Mouse (Mus musculus): ENCODE data around the gene 6430571L13Rik. TPM values are rescaled to one million over a fixed set of nuclear protein-coding genes. Genes with fewer than 3 reads are reported as not detected.

Gene 6430571L13Rik
- polyA plus RNA-seq, 1 experiment from 2014 or later, result 0.18 TPM

- peaks cover 42% of the 10 kb centered on the region for H3K4me1 ChIP-seq (ENCODE audit: control insufficient read depth, low read depth, low read length)
- no peak overlapping the region for H3K4me3 ChIP-seq (ENCODE audit: low read depth, low read length)
- H3K27ac ChIP-seq (ENCODE audit: low read length), result no peak overlapping the region
- no peak for ATAC-seq (ENCODE audit: low read depth)
- H3K4me2 ChIP-seq (ENCODE audit: low read depth, low read length), result peak overlapping the region; percentile 21
- WGBS (ENCODE audit: insufficient replicate concordance), result 6% methylated on average over 8 of the region's 8 CpGs
- no peaks in the 10 kb centered on the region for H3K36me3 ChIP-seq (ENCODE audit: control insufficient read depth, insufficient read depth)
- H3K27me3 ChIP-seq (ENCODE audit: control insufficient read depth, insufficient read depth, low read depth, low read length), result peaks cover 53% of the 10 kb centered on the region
- H3K9ac ChIP-seq (ENCODE audit: low read depth, low read length), result no peak overlapping the region
- H3K9me3 ChIP-seq (replicated peaks; ENCODE audit: control insufficient read depth, low read length), result no peaks in the 10 kb centered on the region
Observed at GRCm38 (mm10) chr9:107374623-107375022, 34.2 kb downstream of the 6430571L13Rik start.

- peak; percentile 40; the same call in 1 of the 2 replicates for ATAC-seq (ENCODE audit: low read depth)
- no peak overlapping the region for H3K9ac ChIP-seq (ENCODE audit: low read depth, low read length)
- peaks cover 36% of the 10 kb centered on the region for H3K4me1 ChIP-seq (ENCODE audit: control insufficient read depth, low read depth, low read length)
- H3K4me3 ChIP-seq (ENCODE audit: low read depth, low read length), result no peak overlapping the region
- WGBS (ENCODE audit: insufficient replicate concordance), result 20% methylated on average over 5 of the region's 5 CpGs
- H3K27me3 ChIP-seq (ENCODE audit: control insufficient read depth, insufficient read depth, low read depth, low read length), result peaks cover 61% of the 10 kb centered on the region
- H3K36me3 ChIP-seq (ENCODE audit: control insufficient read depth, insufficient read depth), result no peaks in the 10 kb centered on the region
- no peak overlapping the region; the same call in 1 of the 2 replicates for H3K4me2 ChIP-seq (ENCODE audit: low read depth, low read length)
- no peak overlapping the region for H3K27ac ChIP-seq (ENCODE audit: low read length)
- H3K9me3 ChIP-seq (replicated peaks; ENCODE audit: control insufficient read depth, low read length), result no peaks in the 10 kb centered on the region
Observed at GRCm38 (mm10) chr9:107375451-107375850, 35.0 kb downstream of the 6430571L13Rik start.

GRCm38 (mm10) chr9:107377961-107378512, 37.6 kb downstream of the 6430571L13Rik start:
- Histone ChIP-seq H3K4me2 (ENCODE audit: low read depth, low read length) (no peak overlapping the region), H3K9ac (ENCODE audit: low read depth, low read length) (no peak overlapping the region), H3K36me3 (ENCODE audit: control insufficient read depth, insufficient read depth) (no peaks in the 10 kb centered on the region), H3K4me3 (ENCODE audit: low read depth, low read length) (0 out of 2 replicates have a peak overlapping the region, but pooled peaks have one; percentile 4), H3K4me1 (ENCODE audit: control insufficient read depth, low read depth, low read length) (peaks cover 13% of the 10 kb centered on the region), H3K27ac (ENCODE audit: low read length) (no peak overlapping the region), H3K27me3 (ENCODE audit: control insufficient read depth, insufficient read depth, low read depth, low read length) (peaks cover 86% of the 10 kb centered on the region), H3K9me3 (replicated peaks; ENCODE audit: control insufficient read depth, low read length) (no peaks in the 10 kb centered on the region)
- ATAC-seq (ENCODE audit: low read depth), result no peak
- under 1% methylated on average over 35 of the region's 35 CpGs for WGBS (ENCODE audit: insufficient replicate concordance)

GRCm38 (mm10) chr9:107381723-107382122, 41.3 kb downstream of the 6430571L13Rik start:
- H3K27me3 ChIP-seq (ENCODE audit: control insufficient read depth, insufficient read depth, low read depth, low read length), result peaks cover 71% of the 10 kb centered on the region
- no peak overlapping the region for H3K27ac ChIP-seq (ENCODE audit: low read length)
- H3K9ac ChIP-seq (ENCODE audit: low read depth, low read length), result no peak overlapping the region
- no peaks in the 10 kb centered on the region for H3K4me1 ChIP-seq (ENCODE audit: control insufficient read depth, low read depth, low read length)
- ATAC-seq (ENCODE audit: low read depth), result no peak
- 7% methylated on average over 8 of the region's 8 CpGs for WGBS (ENCODE audit: insufficient replicate concordance)
- H3K4me2 ChIP-seq (ENCODE audit: low read depth, low read length), result no peak overlapping the region
- H3K36me3 ChIP-seq (ENCODE audit: control insufficient read depth, insufficient read depth), result no peaks in the 10 kb centered on the region
- H3K4me3 ChIP-seq (ENCODE audit: low read depth, low read length), result no peak overlapping the region
- H3K9me3 ChIP-seq (replicated peaks; ENCODE audit: control insufficient read depth, low read length), result no peaks in the 10 kb centered on the region

- Histone ChIP-seq H3K36me3 (ENCODE audit: control insufficient read depth, insufficient read depth) (no peaks in the 10 kb centered on the region), H3K4me2 (ENCODE audit: low read depth, low read length) (no peak overlapping the region), H3K9ac (ENCODE audit: low read depth, low read length) (no peak overlapping the region), H3K4me3 (ENCODE audit: low read depth, low read length) (no peak overlapping the region), H3K9me3 (replicated peaks; ENCODE audit: control insufficient read depth, low read length) (no peaks in the 10 kb centered on the region), H3K27ac (ENCODE audit: low read length) (no peak overlapping the region), H3K4me1 (ENCODE audit: control insufficient read depth, low read depth, low read length) (no peaks in the 10 kb centered on the region), H3K27me3 (ENCODE audit: control insufficient read depth, insufficient read depth, low read depth, low read length) (peaks cover 44% of the 10 kb centered on the region)
- ATAC-seq (ENCODE audit: low read depth), result no peak
- 22% methylated on average over 3 of the region's 3 CpGs for WGBS (ENCODE audit: insufficient replicate concordance)
Observed at GRCm38 (mm10) chr9:107384396-107384795, 44.0 kb downstream of the 6430571L13Rik start.

- Histone ChIP-seq H3K36me3 (ENCODE audit: control insufficient read depth, insufficient read depth) (no peaks in the 10 kb centered on the region), H3K27me3 (ENCODE audit: control insufficient read depth, insufficient read depth, low read depth, low read length) (peaks cover 22% of the 10 kb centered on the region), H3K27ac (ENCODE audit: low read length) (no peak overlapping the region), H3K9me3 (replicated peaks; ENCODE audit: control insufficient read depth, low read length) (no peaks in the 10 kb centered on the region), H3K4me2 (ENCODE audit: low read depth, low read length) (no peak overlapping the region), H3K4me3 (ENCODE audit: low read depth, low read length) (no peak overlapping the region), H3K4me1 (ENCODE audit: control insufficient read depth, low read depth, low read length) (no peaks in the 10 kb centered on the region), H3K9ac (ENCODE audit: low read depth, low read length) (no peak overlapping the region)
- WGBS (ENCODE audit: insufficient replicate concordance), result 59% methylated on average over 3 of the region's 3 CpGs
- ATAC-seq (ENCODE audit: low read depth), result no peak
Observed at GRCm38 (mm10) chr9:107386722-107387121, 46.3 kb downstream of the 6430571L13Rik start.

GRCm38 (mm10) chr9:107387708-107388107, 47.3 kb downstream of the 6430571L13Rik start:
- WGBS (ENCODE audit: insufficient replicate concordance), result 58% methylated on average over 3 of the region's 3 CpGs
- no peak overlapping the region for H3K4me2 ChIP-seq (ENCODE audit: low read depth, low read length)
- H3K27me3 ChIP-seq (ENCODE audit: control insufficient read depth, insufficient read depth, low read depth, low read length), result peaks cover 12% of the 10 kb centered on the region
- H3K36me3 ChIP-seq (ENCODE audit: control insufficient read depth, insufficient read depth), result no peaks in the 10 kb centered on the region
- no peak overlapping the region for H3K27ac ChIP-seq (ENCODE audit: low read length)
- ATAC-seq (ENCODE audit: low read depth), result no peak
- H3K9me3 ChIP-seq (replicated peaks; ENCODE audit: control insufficient read depth, low read length), result no peaks in the 10 kb centered on the region
- no peak overlapping the region for H3K9ac ChIP-seq (ENCODE audit: low read depth, low read length)
- no peaks in the 10 kb centered on the region for H3K4me1 ChIP-seq (ENCODE audit: control insufficient read depth, low read depth, low read length)
- H3K4me3 ChIP-seq (ENCODE audit: low read depth, low read length), result no peak overlapping the region

- peaks cover 7% of the 10 kb centered on the region for H3K27me3 ChIP-seq (ENCODE audit: control insufficient read depth, insufficient read depth, low read depth, low read length)
- no peak overlapping the region for H3K4me3 ChIP-seq (ENCODE audit: low read depth, low read length)
- WGBS (ENCODE audit: insufficient replicate concordance), result 40% methylated on average over 2 of the region's 2 CpGs
- no peaks in the 10 kb centered on the region for H3K4me1 ChIP-seq (ENCODE audit: control insufficient read depth, low read depth, low read length)
- H3K9me3 ChIP-seq (replicated peaks; ENCODE audit: control insufficient read depth, low read length), result no peaks in the 10 kb centered on the region
- H3K36me3 ChIP-seq (ENCODE audit: control insufficient read depth, insufficient read depth), result no peaks in the 10 kb centered on the region
- H3K4me2 ChIP-seq (ENCODE audit: low read depth, low read length), result no peak overlapping the region
- no peak overlapping the region for H3K9ac ChIP-seq (ENCODE audit: low read depth, low read length)
- no peak for ATAC-seq (ENCODE audit: low read depth)
- no peak overlapping the region for H3K27ac ChIP-seq (ENCODE audit: low read length)
Observed at GRCm38 (mm10) chr9:107388263-107388662, 47.9 kb downstream of the 6430571L13Rik start.

- ATAC-seq (ENCODE audit: low read depth), result no peak
- no peaks in the 10 kb centered on the region for H3K9me3 ChIP-seq (replicated peaks; ENCODE audit: control insufficient read depth, low read length)
- no peak overlapping the region for H3K9ac ChIP-seq (ENCODE audit: low read depth, low read length)
- no peak overlapping the region for H3K4me3 ChIP-seq (ENCODE audit: low read depth, low read length)
- H3K36me3 ChIP-seq (ENCODE audit: control insufficient read depth, insufficient read depth), result no peaks in the 10 kb centered on the region
- no peaks in the 10 kb centered on the region for H3K4me1 ChIP-seq (ENCODE audit: control insufficient read depth, low read depth, low read length)
- WGBS (ENCODE audit: insufficient replicate concordance), result 18% methylated on average over 4 of the region's 4 CpGs
- H3K27me3 ChIP-seq (ENCODE audit: control insufficient read depth, insufficient read depth, low read depth, low read length), result peaks cover 48% of the 10 kb centered on the region
- H3K27ac ChIP-seq (ENCODE audit: low read length), result no peak overlapping the region
- H3K4me2 ChIP-seq (ENCODE audit: low read depth, low read length), result no peak overlapping the region
Observed at GRCm38 (mm10) chr9:107396397-107396796, 56.0 kb downstream of the 6430571L13Rik start.
